Mouse (Mus musculus): ENCODE data around the gene Gm20388. TPM values are rescaled to one million over a fixed set of nuclear protein-coding genes. Genes with fewer than 3 reads are reported as not detected.

Gm20388 gene
- polyA plus RNA-seq, 1 experiment from 2014 or later: 1.7 TPM

- peak overlapping the region; percentile 35; the same call in 1 of the 2 replicates for H3K27ac ChIP-seq
- 47% methylated on average over 10 of the region's 10 CpGs for WGBS
- peaks cover 82% of the 10 kb centered on the region for H3K4me1 ChIP-seq (replicated peaks)
Observed at GRCm38 (mm10) chr8:120466266-120466665, 555.6 kb downstream of the Gm20388 start.

DNA sequence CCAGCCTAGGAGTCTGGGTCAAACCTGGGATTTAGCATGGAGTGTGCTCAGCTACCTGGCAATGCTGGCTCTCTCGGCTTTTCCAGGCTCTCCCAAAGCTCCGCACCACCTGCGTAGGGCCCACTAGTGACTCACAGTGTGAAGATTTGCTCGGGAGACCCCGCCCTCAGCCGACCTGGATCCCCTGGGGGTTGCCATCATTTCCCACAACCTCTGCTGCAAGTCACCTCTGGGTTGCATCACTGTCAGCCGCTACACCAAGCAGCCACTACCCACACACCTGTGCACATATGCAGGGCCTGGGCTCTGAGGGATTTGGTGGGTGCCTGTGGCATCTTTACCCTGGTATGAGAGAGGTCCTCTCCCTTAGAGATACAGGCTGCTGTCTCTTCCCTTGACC, 557.0 kb downstream of the Gm20388 start:
- no peak overlapping the region for H3K4me3 ChIP-seq
- H3K4me1 ChIP-seq (replicated peaks): peaks cover 82% of the 10 kb centered on the region
- no peaks in the 10 kb centered on the region for H3K9me3 ChIP-seq
- no peaks in the 10 kb centered on the region for H3K36me3 ChIP-seq
- peaks cover 54% of the 10 kb centered on the region for H3K27me3 ChIP-seq (ENCODE audit: insufficient read depth, poor library complexity, severe bottlenecking)
- WGBS: 86% methylated on average over 7 of the region's 7 CpGs
- DNase-seq (ENCODE audit: low spot score): no peak
- H3K27ac ChIP-seq: peak overlapping the region; percentile 35; the same call in 1 of the 2 replicates

More at GRCm38 (mm10) chr8:120466266-120466665, 555.6 kb downstream of the Gm20388 start:
- DNase-seq (ENCODE audit: low spot score): no peak
- H3K9me3 ChIP-seq: no peaks in the 10 kb centered on the region
- H3K36me3 ChIP-seq: no peaks in the 10 kb centered on the region
- peaks cover 59% of the 10 kb centered on the region for H3K27me3 ChIP-seq (ENCODE audit: insufficient read depth, poor library complexity, severe bottlenecking)
- no peak overlapping the region for H3K4me3 ChIP-seq

DNA sequence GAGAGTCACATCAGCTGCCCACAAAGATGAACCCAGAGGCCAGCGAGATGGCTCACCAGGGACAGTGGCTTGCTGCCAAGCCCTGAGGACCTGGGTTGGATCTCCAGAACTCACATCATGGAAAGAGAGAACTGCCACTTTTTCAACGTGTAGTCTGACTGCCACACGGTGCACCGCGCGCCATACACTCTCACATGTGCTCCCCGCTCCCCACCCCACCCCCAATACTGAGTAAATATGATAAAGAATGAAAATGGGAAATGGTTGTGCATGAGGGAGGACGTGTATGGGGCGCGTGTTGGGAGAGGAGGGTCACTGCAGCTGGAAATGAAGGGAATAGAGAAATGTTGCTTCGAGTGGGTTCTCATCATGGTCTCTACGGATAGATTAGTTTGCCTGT, 559.5 kb downstream of the Gm20388 start:
- Histone ChIP-seq H3K9me3 (no peaks in the 10 kb centered on the region), H3K27ac (no peak overlapping the region), H3K36me3 (no peaks in the 10 kb centered on the region), H3K4me1 (replicated peaks) (peaks cover 94% of the 10 kb centered on the region), H3K27me3 (ENCODE audit: insufficient read depth, poor library complexity, severe bottlenecking) (peaks cover 42% of the 10 kb centered on the region), H3K4me3 (no peak overlapping the region)
- DNase-seq (ENCODE audit: low spot score): no peak
- 94% methylated on average over 12 of the region's 12 CpGs for WGBS

DNA sequence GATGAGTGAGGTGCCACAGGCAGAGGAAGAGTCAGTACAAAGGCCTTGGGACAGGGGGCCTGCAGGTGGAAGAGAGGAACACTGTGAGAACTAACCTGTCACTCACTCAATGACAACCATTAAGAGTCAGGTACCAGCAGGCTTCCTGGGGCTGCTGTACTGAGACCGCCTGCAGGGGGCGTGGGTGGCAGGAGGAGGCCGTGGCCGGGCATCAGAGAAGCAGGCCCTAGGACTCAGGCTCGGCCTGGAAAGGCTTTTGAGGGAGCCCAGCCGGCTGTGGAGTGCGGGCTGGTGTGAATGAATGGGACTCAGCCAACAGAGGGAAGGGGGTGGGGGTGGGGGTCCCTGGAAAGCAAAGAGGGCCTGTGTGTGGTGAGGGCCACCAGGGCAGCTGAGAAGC, 560.5 kb downstream of the Gm20388 start:
- Histone ChIP-seq H3K36me3 (no peaks in the 10 kb centered on the region), H3K4me1 (replicated peaks) (peaks cover 94% of the 10 kb centered on the region), H3K27me3 (ENCODE audit: insufficient read depth, poor library complexity, severe bottlenecking) (peaks cover 32% of the 10 kb centered on the region), H3K4me3 (no peak overlapping the region), H3K9me3 (no peaks in the 10 kb centered on the region), H3K27ac (peak overlapping the region; percentile 51)
- peak; percentile 63 for DNase-seq (ENCODE audit: low spot score)
- 7% methylated on average over 7 of the region's 7 CpGs for WGBS

DNA sequence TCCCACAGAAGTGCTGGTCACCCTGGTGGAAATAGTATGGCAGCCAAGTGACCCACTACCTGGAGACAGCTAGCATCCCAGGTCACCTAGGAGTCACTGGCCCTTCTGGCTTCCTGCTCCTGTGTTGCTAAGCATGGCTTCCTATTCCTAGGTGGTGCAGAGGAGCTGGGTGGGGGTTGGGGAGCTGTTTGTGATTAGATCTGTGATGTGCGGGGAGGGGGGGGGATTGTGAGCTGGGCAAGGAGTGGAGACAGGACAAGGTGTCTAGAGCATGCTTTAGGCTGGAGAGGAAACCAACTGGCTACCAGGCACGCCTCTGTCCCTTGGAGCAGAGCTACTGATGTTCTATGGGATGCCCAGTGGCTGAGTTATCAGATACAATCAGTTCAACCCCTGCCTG, 561.1 kb downstream of the Gm20388 start:
- Histone ChIP-seq H3K4me3 (no peak overlapping the region), H3K27me3 (ENCODE audit: insufficient read depth, poor library complexity, severe bottlenecking) (peaks cover 26% of the 10 kb centered on the region), H3K4me1 (replicated peaks) (peaks cover 94% of the 10 kb centered on the region), H3K36me3 (no peaks in the 10 kb centered on the region), H3K27ac (peak overlapping the region; percentile 51), H3K9me3 (no peaks in the 10 kb centered on the region)
- 56% methylated on average over 2 of the region's 2 CpGs for WGBS
- DNase-seq (ENCODE audit: low spot score): no peak

- peak overlapping the region; percentile 51 for H3K27ac ChIP-seq
- no peak overlapping the region for H3K4me3 ChIP-seq
- H3K27me3 ChIP-seq (ENCODE audit: insufficient read depth, poor library complexity, severe bottlenecking): peaks cover 21% of the 10 kb centered on the region
- WGBS: 53% methylated on average over 16 of the region's 16 CpGs
- H3K4me1 ChIP-seq (replicated peaks): peaks cover 94% of the 10 kb centered on the region
- no peaks in the 10 kb centered on the region for H3K36me3 ChIP-seq
- no peaks in the 10 kb centered on the region for H3K9me3 ChIP-seq
- no peak for DNase-seq (ENCODE audit: low spot score)
Observed at GRCm38 (mm10) chr8:120472230-120472629, 561.6 kb downstream of the Gm20388 start.

DNA sequence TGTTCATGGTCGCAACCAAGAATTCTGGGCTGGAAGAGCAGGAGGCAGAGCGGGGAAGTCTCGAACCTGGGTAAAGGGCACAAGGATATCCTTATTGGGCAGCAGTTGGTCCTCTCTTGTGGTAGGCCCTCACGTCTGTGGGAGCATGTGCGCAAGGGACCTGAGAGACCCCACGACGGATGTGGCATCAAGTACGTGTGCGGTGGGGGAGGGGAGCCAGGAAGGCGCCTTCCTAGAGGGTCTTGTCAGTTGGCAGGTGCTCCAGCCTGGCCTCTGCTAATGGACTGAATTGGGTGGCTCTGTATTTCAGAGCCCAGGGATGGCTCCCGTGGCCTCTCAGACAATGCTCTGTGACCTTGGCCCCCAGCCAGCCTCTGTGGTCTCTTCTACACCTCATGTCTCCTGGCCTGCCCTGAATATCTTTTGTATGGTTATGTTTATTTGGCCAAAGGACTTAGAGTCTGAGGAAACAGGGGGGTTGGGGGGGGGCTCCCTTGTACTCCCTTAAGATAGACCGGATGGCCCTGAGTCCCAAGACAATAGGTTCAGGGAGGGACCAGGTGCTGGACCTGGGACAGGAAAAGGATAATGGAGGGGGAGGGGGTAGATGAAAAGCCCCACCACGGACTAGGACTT, 563.2 kb downstream of the Gm20388 start:
- Histone ChIP-seq H3K27me3 (ENCODE audit: insufficient read depth, poor library complexity, severe bottlenecking) (0 out of 2 replicates have a peak, but pooled peaks cover 14% of the 10 kb centered on the region), H3K4me3 (no peak overlapping the region), H3K27ac (peak overlapping the region; percentile 79), H3K36me3 (no peaks in the 10 kb centered on the region), H3K9me3 (no peaks in the 10 kb centered on the region), H3K4me1 (replicated peaks) (peaks cover 90% of the 10 kb centered on the region)
- 80% methylated on average over 13 of the region's 13 CpGs for WGBS
- DNase-seq (ENCODE audit: low spot score): no peak

- Histone ChIP-seq H3K4me3 (no peak overlapping the region), H3K4me1 (replicated peaks) (peaks cover 93% of the 10 kb centered on the region), H3K36me3 (no peaks in the 10 kb centered on the region), H3K27ac (peak overlapping the region; percentile 79), H3K27me3 (ENCODE audit: insufficient read depth, poor library complexity, severe bottlenecking) (peaks cover 14% of the 10 kb centered on the region; the same call in 1 of the 2 replicates), H3K9me3 (no peaks in the 10 kb centered on the region)
- WGBS: 74% methylated on average over 11 of the region's 11 CpGs
- no peak for DNase-seq (ENCODE audit: low spot score)
Observed at GRCm38 (mm10) chr8:120474496-120475235, 564.0 kb downstream of the Gm20388 start.

DNA sequence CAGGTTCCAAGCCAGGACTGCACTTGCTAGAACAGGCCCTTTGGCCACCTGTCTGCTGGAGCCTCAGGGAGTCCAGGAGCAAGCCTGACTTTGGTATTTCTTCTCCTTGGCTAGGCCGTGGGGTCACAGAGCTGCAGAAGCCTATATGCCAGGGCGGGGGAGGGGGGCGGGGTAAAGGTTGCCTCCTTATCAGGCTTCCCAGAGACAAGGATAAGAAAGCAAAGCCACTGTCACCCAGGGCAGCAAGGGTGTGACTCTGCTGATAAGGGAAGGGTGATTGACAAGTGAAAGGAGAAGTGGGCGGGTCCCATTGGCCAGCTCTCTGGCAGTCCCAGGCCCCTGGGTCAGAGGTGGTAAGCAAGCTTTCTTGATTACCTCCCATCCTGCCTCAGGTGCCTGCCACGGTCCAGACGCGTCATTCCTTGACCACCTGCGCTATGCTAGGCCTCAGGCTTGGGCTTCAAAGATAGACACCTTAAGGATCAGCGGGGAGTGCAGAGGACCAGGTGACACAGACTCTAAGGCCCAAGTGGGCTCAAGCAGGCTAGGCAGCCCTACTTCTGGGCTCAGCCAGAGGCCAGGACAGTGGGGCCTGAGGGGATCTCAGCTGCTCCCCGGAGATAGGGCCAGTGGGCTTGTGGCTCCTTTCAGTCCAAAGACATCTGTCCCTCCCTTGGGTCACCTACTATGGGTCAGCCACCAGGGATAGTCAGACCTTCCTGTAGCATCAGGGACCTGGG, 565.0 kb downstream of the Gm20388 start:
- peaks cover 86% of the 10 kb centered on the region for H3K4me1 ChIP-seq (replicated peaks)

GRCm38 (mm10) chr8:120476711-120477575, 566.3 kb downstream of the Gm20388 start:
- peak overlapping the region; percentile 79 for H3K27ac ChIP-seq
- H3K36me3 ChIP-seq: no peaks in the 10 kb centered on the region
- peaks cover 7% of the 10 kb centered on the region for H3K27me3 ChIP-seq (ENCODE audit: insufficient read depth, poor library complexity, severe bottlenecking)
- no peak overlapping the region for H3K4me3 ChIP-seq
- WGBS: 65% methylated on average over 25 of the region's 25 CpGs
- H3K9me3 ChIP-seq: no peaks in the 10 kb centered on the region
- no peak for DNase-seq (ENCODE audit: low spot score)
- H3K4me1 ChIP-seq (replicated peaks): peaks cover 82% of the 10 kb centered on the region

More for the DNA sequence above, 565.0 kb downstream of the Gm20388 start:
- H3K27me3 ChIP-seq (ENCODE audit: insufficient read depth, poor library complexity, severe bottlenecking): peaks cover 10% of the 10 kb centered on the region; the same call in 1 of the 2 replicates
- H3K4me3 ChIP-seq: no peak overlapping the region
- H3K9me3 ChIP-seq: no peaks in the 10 kb centered on the region
- WGBS: 57% methylated on average over 10 of the region's 10 CpGs
- no peaks in the 10 kb centered on the region for H3K36me3 ChIP-seq
- H3K27ac ChIP-seq: peak overlapping the region; percentile 79
- DNase-seq (ENCODE audit: low spot score): no peak

DNA sequence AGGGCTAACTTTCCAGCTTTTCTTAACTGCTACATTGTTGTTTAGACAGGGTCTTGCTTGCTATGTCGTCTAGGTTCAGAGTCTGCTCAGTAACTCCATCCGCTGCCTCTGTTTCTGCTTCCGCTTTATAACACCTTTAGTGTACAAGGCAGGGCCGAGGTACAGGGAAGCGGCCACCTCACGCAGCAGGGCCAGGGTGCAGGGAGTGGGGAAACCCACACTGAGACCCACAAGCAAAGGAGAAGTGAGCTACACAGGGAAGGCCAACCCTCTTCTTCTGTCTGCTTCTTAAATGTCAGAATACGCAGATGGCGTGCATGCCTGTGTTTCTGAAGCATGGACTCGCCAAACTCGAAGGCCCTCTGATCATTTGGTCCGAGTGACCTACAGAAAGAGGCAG, 568.1 kb downstream of the Gm20388 start:
- 88% methylated on average over 11 of the region's 11 CpGs for WGBS
- peak overlapping the region; percentile 17; the same call in 1 of the 2 replicates for H3K27ac ChIP-seq
- H3K9me3 ChIP-seq: no peaks in the 10 kb centered on the region
- peaks cover 82% of the 10 kb centered on the region for H3K4me1 ChIP-seq (replicated peaks)
- DNase-seq (ENCODE audit: low spot score): no peak
- H3K36me3 ChIP-seq: no peaks in the 10 kb centered on the region
- no peak overlapping the region for H3K4me3 ChIP-seq
- peaks cover 13% of the 10 kb centered on the region for H3K27me3 ChIP-seq (ENCODE audit: insufficient read depth, poor library complexity, severe bottlenecking)

- DNase-seq (ENCODE audit: low spot score): no peak
- peak overlapping the region; percentile 17; the same call in 1 of the 2 replicates for H3K27ac ChIP-seq
- 85% methylated on average over 4 of the region's 4 CpGs for WGBS
- H3K27me3 ChIP-seq (ENCODE audit: insufficient read depth, poor library complexity, severe bottlenecking): peaks cover 23% of the 10 kb centered on the region
- no peak overlapping the region for H3K4me3 ChIP-seq
- H3K4me1 ChIP-seq (replicated peaks): peaks cover 82% of the 10 kb centered on the region
- no peaks in the 10 kb centered on the region for H3K9me3 ChIP-seq
- no peaks in the 10 kb centered on the region for H3K36me3 ChIP-seq
Observed at GRCm38 (mm10) chr8:120479691-120480090, 569.0 kb downstream of the Gm20388 start.

Data from hindbrain, embryonic 10.5 days (tissue).